Mouse (Mus musculus) c-Kit-positive CD71-positive TER-119-positive erythroid progenitor cells, embryonic 14.5 days (primary cell): ENCODE measurements at regions not wholly inside any gene's neighbourhood (a gene's known extent, or its start where the extent isn't known, plus 50 kb on each side); places are given as distances from the start of the nearest gene placed in this dataset.

ENCODE experiments used
- DNase-seq: peaks from one replicate; pipeline ENCODE4 v3.0.0-alpha.2; 2013; ENCODE audit warnings: low spot score

DNA sequence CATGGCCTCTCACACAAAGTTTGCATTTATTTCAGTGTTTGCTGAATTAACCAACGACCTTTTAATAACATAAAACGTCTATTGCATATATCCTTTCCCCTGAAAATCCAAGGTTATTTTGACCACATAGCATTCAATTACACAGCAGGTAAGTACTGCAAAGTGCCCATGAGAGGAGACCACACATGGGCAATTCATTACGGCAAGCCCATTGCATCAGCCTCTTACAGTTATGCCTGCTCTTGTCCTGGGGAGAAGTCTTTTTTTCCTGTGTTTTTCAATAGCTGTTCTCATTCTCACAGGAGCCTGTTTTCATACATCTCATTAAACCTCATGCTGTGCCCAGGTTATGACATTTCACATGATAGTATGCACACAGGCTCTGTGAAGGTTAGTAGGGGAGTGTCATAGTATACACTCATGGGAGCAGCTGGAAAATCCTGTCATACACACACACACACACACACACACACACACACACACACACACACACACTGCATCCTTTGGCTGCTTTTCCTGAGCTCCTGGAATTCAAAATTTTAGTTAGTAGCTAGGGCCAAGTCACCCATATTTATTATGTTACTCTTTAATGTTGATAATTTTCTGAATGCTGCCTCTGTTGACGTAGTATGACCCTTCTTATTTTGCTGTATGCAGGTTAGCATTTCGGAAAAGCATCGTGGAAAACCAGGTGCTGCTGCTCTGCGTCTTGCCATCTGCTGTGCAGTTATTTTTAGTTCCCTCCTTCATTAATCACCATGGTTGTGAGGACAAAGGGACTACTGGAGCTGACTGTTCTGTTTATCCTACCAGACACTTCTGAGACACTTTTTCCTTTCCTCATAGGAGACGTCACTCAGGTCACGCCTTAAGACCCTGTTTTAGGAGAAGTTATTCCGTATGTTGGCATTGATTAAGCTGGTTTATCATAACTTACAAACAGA, 483.6 kb downstream of the Bckdhb start:
- no peak for DNase-seq
